Mouse (Mus musculus) right cerebral cortex, adult 18-20 months (tissue): ENCODE data around the gene Abca7.
A peak's percentile ranks its signal among the peaks of the same experiment; 100 is the strongest.
"Not testable (repeated sequence)": the region's sequence is repeated elsewhere in the genome, so short reads cannot be mapped to it uniquely, and the experiment has no call there.

Experiments
- DNase-seq: peaks from one replicate; pipeline ENCODE4 v3.0.0; 2022; ENCODE audit warnings: mixed read lengths

The Abca7 gene

DNA sequence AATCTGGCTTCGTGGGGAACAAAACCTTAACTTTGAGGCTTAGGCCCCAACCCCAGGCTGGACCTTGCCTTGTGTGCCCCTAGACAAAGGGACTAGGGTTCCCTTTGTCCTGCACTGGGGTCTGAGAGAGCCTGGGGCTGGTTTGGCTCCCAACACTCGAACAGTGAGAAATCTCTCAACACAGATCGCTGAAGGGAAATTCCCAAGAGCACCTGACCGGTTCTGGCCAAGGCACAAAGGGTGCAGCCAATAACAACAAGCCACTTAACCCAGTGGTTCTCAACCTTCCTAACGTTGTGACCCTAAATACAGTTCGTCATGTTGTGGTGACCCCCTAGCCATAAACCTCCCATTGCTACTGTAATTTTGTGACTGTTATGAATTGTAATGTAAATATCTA, 54.0 kb downstream of the Abca7 start:
- DNase-seq: no peak

DNA sequence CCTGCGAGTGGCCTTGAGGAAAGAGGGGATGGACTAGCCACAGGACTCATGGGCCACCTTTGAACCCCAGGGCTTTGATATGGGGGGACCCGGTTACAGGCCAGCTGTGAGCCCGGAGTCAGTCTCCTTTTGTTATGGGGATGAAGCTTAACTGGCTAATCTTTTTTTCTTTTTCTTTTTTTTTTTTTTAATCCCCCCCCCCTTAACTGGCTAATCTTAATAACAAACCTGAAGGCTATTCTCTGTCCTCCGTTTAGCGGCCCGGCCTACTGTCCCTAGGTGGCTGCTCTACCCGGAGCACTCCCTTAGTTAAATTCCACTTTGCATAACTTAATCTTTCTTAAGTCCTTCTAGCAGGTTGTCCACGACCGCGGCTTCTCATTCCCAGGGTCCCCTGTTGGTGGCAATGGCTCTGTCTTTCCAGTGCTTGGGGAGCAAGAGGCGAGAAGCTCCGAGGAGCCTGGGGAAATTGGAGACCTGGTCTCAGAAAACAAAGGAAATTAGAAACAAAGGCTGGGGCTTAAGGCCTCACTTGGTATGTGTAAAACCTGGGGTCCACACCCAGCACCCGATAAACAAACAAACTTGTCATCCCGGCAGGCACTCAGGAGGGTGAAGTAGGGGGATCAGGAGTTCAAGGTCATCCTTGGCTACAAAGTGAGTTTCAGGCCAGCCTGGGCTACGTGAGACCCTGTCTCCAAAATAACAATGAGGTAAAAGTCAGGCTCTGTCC, 54.8 kb downstream of the Abca7 start:
- no peak for DNase-seq

DNA sequence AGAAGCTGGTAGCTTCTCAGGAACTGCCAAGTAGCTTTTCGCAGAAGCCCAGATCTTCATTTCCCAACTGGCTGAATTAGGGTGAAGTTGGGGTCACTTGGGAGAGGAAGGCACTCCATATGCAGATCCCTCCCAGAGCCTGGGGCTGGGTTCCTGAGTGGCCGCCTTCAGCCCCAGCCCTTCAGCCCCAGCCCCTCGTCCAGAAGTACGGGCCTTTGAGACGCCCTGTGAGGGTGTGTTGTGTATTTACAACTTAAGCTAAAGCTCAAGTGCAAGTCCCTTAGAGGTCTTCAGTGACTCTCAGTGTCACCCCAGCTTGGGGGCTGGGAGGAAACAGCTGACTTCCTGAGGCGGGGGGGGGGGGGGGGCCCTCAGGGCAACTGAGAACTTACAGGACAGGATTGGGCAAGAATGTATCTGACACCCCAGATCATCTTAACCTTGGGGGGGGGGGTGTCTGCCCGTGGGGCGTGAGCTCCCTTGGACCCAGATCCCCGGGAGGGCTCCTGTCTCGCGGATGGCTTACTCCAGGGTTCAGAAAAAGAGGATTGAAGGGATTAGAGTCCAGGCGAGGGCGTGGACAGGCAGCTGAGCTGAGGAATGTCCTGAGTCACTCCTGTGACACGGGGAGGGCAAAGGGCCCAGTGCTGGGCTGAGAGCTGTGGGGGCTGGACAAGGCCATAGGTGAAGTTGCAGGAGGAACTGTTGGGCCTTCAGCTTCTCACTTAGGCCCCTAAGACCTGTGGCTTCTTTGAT, 55.5 kb downstream of the Abca7 start:
- DNase-seq: no peak

DNA sequence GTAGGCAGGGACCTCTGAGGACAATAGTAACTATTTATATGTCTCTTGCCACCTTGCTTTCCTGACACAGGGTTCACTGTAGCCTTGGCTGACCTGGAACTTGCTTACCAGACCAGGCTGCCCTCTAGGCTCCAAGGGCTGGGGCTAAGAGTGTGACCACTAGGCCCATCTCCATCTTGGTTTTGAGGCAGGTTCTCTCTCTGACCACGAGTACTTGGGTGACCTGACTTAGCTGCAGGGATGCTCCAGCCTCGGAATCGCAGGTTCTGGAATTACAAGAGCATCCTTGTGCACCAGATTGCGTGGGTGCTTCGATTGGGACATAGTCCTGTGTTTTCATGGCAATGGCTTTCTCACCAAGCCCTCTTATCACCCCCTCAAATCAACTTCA, 56.1 kb downstream of the Abca7 start:
- no peak for DNase-seq

DNA sequence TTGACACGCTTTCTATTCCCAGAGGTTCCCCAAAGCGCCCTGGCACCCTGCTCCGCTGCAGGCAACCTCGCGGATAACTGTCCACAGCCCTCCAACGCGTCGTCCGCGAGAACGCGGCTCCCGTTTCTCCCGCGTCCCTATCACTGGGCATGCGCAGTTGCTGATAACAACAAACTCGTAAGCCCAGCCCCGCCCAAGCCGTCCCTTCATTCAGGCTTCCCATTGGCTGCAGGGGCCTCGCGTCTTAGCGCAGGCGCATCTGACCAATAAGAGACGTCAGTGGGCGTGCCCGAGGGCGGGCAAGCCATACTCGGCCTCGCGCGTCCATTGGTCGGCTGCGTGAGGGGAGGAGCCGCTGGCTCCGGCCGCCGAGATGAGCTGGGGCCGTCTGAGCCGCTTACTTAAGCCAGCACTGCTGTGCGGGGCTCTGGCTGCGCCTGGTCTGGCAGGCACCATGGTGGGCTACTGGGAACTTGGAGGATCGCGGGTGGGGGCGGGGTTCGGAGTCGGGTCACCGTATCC, 57.0 kb downstream of the Abca7 start:
- DNase-seq: peak; percentile 100

DNA sequence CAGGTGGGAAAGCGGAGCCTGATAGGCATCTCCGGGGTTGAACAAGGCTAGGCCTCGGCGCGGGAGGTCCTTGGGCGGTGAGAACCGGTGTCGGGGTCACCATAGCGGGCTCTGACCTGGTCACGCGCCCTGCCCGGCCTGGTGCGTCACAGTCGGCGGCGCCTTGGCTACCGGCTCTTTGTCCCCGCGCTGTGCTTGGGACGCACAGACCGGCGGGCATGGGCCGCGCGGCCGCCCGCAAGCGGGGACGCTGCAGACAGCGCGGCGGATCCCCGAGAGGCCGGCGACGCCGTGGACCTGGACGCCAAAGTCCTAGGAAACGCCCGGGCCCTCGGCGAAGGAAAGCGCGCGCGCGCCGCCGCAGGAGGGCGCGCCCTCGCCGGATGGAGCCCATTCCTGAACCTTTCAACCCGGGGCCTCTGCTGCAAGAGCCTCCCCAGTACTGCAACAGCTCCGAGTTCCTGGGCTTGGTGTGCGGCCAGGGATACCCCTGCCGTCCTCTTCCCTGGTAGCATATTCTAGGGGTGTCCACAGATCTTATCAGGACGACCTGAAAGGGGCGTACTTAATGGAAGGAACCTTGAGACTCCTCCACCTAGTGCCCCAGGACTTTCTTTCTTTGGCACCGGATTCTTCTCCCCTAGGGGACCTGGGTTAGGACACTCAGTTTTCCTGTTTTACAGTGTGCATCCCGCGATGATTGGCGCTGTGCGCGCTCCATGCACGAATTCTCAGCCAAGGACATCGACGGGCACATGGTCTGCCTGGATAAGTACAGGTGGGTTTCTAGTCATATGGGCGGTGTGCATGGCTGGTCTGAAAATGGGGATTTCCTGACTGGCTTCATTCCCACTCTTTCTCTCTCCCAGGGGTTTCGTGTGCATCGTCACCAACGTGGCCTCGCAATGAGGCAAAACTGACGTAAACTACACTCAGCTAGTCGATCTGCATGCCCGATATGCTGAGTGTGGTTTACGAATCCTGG, 57.8 kb downstream of the Abca7 start:
- DNase-seq: peak; percentile 58

DNA sequence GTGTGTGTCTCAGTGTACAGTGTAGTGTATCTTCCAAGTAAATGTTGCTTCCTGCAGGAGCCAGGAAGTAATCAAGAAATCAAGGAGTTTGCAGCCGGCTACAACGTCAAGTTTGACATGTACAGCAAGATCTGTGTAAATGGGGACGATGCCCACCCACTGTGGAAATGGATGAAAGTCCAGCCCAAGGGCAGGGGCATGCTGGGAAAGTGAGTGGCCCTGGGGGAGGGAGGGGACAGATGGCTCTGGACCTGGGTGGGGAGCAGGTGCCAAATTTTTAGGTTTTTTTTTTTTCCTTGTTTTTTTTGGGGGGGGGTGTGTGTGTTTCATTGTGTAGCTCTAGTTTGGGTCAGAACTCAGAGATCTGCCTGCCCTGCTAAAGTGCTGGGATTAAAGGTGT, 58.6 kb downstream of the Abca7 start:
- DNase-seq: not testable (repeated sequence)

DNA sequence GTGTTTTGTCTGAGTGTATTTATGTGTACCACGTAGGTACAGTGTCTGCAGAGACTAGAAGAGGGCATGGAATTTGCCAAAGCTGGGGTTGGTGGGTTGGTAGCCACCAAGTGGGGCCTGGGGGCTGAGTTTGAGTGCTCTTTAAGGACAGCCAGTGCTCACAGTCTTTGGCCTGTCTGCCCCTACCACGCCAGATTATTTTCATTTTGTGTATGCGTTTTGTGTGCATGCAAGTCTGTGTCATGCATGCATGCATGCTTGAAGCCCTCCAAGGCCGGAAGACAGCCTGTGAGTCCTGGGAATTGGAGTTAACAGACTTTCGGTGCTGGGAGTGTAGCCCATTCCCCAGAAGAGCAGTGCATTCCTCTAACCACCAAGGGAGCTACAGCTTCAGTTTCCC, 59.1 kb downstream of the Abca7 start:
- no peak for DNase-seq

DNA sequence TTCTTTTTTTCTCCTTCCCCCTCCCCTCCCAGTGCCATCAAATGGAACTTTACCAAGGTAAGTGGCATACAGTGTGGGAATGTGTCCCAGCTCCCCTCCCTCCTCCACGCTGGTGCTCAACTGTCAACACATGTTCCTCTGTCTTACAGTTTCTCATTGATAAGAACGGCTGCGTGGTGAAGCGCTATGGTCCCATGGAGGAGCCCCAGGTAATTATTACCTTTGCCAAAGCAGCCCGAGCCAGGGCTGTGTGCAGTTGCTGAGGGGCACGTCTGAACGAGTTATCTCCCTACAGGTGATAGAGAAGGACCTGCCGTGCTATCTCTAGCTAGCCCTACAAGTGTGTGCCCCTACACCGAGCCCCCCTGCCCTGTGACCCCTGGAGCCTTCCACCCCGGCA, 59.6 kb downstream of the Abca7 start:
- DNase-seq: no peak

DNA sequence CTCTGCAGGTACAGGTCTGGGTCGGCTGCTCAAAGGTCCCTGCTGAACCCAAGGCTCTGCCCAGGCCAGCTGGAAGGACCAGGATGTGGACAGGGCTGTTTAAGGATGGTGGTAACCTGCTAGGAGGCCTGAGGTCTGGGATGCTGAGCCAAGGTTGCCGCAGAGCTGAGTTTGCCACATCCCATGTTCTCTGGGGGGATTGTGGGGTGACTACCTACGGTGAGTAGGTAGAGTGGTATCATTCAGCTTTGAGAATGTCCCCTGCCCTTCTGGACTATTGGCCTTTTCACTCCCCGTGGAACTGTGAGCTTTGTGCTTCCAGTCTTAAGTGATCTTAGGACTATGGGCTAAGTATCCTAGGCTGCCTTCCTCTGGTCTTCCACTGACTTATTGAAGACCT, 60.2 kb downstream of the Abca7 start:
- no peak for DNase-seq

DNA sequence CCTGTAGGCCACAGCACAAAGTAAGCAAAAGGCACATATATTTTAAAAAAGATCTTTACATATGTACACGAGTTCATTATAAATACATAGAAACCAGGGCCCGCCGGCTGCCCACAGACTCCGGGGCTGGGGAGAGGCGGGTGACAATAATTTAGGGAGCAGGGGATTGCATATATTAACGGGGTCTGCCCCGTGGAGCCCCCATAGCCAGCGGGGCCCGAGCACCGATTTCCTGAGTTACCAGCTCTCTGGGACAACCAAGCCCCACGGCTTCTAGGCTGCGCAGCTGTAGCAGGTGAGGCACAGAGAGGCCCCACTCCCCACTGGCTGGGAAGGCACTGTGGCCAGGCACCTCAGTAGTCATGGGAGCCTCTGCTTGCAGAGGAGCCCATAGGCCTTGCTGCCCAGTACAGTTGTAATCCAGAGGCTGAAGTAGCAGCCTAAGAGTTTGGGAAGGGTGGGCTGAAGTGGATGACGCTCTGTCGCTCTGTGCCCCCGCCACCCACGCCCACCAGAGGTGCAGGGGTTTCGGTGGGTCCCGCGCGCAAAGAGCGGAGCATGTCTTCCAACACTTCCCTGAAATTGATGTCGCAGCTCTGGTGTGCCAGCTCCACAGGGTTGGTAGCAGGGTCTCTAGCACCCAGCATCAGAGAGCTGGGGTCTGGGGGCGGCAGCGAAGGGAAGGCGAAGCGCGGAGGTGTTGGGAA, 60.8 kb downstream of the Abca7 start:
- no peak for DNase-seq

DNA sequence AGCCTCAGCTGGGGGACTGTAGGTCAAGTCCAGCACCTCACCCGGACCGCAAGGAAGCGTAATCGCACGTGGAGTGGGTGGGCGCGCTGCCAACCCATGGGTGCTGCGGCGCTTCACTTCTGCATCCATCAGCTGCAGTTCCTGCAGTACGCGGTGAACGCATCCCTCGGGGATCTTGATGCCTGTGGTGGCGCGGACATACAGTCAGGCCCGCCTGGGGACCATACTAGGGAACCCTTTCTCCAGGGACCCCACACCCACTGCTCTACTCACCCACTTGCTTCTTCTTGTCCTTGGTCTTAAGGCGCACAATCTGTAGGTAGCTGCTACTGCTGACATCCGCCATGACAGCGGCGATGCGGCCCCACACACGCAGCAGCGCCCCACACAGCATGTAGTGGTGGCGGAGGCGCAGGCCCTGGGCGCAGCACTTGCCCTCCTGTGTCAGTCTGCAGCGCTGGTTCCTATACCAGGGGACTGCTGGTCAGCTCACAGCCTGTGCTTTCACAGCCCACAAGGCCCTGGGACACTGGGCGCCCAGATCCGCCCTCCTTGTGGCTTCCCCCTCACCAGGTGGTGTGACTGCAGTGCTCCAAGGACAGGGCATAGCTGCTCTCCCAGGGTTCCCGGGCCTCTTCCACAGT, 61.5 kb downstream of the Abca7 start:
- DNase-seq: peak; percentile 44

DNA sequence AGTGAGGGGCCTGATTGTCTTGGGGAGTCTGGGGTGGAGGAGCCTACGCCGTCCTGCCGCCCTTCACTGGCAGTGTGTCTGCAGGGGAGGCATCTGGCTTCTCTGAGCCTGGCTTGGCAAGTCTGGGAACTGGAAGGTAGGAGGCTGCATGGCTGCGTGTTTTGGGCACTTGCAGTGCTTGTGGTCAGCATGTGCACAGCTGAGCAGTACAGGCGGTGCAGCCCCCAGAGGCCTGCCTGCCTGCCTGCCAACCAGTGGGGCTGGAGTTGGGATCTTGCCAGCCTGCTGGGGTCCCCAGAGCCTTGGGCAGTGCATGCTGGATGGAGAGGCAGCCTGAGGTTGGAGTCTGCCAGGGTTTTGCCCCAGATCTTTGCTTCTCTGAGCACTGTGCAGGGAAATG, 66.8 kb downstream of the Abca7 start:
- peak; percentile 28 for DNase-seq

DNA sequence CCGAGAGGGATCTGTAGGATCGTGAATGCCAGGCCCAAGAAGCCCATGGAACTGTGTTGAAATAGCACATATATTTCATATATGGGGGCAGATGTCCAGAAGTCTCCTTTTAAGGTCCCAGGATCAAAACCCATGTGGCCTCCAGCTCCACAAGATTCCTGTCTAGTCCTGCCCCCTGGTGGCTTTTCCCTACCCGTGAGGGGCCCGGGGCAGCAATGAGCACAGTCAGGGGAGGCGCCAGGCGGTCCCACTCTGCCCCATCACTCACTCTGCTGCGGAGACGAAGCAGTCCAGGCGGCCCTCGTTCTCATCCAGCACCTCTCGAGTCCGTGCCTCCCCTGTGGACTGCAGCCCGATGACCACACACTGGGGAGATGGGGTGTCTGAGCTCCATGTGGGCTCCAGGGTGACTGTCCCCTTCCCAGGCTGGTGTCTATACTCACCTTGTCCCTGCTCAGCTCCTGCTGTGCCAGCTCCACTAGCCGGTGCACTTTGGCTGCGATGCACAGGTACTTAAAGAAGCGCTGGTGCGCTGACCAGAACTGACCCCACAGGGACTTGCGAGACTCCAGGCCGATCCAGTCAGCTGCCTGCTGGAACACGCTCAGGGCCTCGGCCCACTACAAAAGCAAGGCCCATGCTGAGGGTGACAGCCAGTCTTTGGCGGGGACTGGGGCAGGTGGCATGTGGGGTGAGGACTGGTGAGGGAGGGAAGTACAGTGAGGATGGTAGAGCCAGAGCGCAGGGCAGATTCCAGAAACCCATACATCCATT, 67.8 kb downstream of the Abca7 start:
- DNase-seq: no peak
